Mouse (Mus musculus) E14TG2a.4 (cell line): ENCODE results near the gene Nck1.

Experiments
- CTCF ChIP-seq: conservative IDR thresholded peaks from 2 replicates; pipeline ENCODE4 v1.5.1; 2014; ENCODE audit warnings: low read length
- NANOG ChIP-seq: IDR thresholded peaks from 2 replicates; pipeline ENCODE4 v1.6.1; 2014; ENCODE audit warnings: borderline replicate concordance, low read length, mixed read lengths
- POU5F1 ChIP-seq: IDR thresholded peaks from 2 replicates; pipeline ENCODE4 v1.6.1; 2014; ENCODE audit warnings: low read length, borderline replicate concordance

DNA sequence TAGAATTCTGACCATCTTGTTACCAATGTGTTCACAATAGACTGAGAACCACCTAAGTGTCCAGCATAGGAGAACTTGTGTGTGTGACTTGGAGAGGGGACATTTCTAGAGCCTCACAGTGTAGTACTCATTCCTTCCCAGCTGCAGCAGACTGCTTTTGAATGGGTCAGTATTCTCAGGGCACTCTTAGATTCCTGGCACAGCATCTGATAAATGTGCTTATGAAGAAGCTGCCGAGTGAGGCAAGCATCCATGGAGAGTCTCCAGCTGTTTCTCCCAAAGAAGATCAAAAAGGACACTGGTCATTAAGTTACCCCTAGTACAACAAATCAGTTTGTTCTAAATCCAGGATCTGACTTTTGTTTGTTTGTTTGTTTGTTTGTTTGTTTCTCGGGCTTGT is 27.4 kb upstream of the Nck1 start:
- no peak for TF ChIP-seq CTCF
- TF ChIP-seq NANOG: no peak
- no peak for TF ChIP-seq POU5F1
